Mouse (Mus musculus) layer of hippocampus, adult 8-10 months (tissue): ENCODE results near the gene Gm49337. TPM values are rescaled to one million over a fixed set of nuclear protein-coding genes. Genes with fewer than 3 reads are reported as not detected.
"Not testable (repeated sequence)": the region's sequence is repeated elsewhere in the genome, so short reads cannot be mapped to it uniquely, and the experiment has no call there.

Source experiments
- DNase-seq, 2 experiments: peaks; one replicate each; pipeline ENCODE4 v3.0.0; 2022; ENCODE audit warnings: low spot score in 2 of 2
- total RNA-seq, 4 experiments: library from RNA; stranded (reverse); gene quantifications; 2 replicates each; pipeline ENCODE4 v1.2.4; 2022

The Gm49337 gene
- total RNA-seq, 4 experiments from 2014 or later, result 0.96 to 4.1 TPM; not detected in 2

GRCm38 (mm10) chr4:116206531-116206930, 33.3 kb downstream of the Gm49337 start:
- DNase-seq, result no peak

- DNase-seq, result no peak
Measured at GRCm38 (mm10) chr4:116208891-116209290, 35.7 kb downstream of the Gm49337 start.

- no peak for DNase-seq
Measured at GRCm38 (mm10) chr4:116215895-116216605, 42.9 kb downstream of the Gm49337 start.

- peak in 1 of 2 experiments; percentile 34 for DNase-seq
Measured at GRCm38 (mm10) chr4:116217046-116217445, 43.9 kb downstream of the Gm49337 start.

- not testable (repeated sequence) for DNase-seq
Measured at GRCm38 (mm10) chr4:116217661-116218060, 44.5 kb downstream of the Gm49337 start.

GRCm38 (mm10) chr4:116219056-116219455, 45.9 kb downstream of the Gm49337 start:
- no peak for DNase-seq

- DNase-seq, result no peak
Measured at GRCm38 (mm10) chr4:116220071-116220650, 47.0 kb downstream of the Gm49337 start.

- no peak for DNase-seq
Measured at GRCm38 (mm10) chr4:116220780-116221139, 47.6 kb downstream of the Gm49337 start.

- DNase-seq, result peak; percentile 99
Measured at GRCm38 (mm10) chr4:116221140-116221851, 48.1 kb downstream of the Gm49337 start, which contains the start of gene Pik3r3. Gene Pik3r3 (plus strand): TSS chr4:116221618.

GRCm38 (mm10) chr4:116221996-116222842, 49.0 kb downstream of the Gm49337 start:
- peak in 1 of 2 experiments; percentile 20 for DNase-seq

- DNase-seq, result no peak
Measured at GRCm38 (mm10) chr4:116222843-116223119, 49.6 kb downstream of the Gm49337 start.

GRCm38 (mm10) chr4:116243377-116243776, 70.2 kb downstream of the Gm49337 start:
- no peak for DNase-seq

GRCm38 (mm10) chr4:116244240-116244639, 71.1 kb downstream of the Gm49337 start:
- no peak for DNase-seq

- DNase-seq, result not testable (repeated sequence)
Measured at GRCm38 (mm10) chr4:116245926-116246325, 72.7 kb downstream of the Gm49337 start.

GRCm38 (mm10) chr4:116249986-116250385, 76.8 kb downstream of the Gm49337 start:
- DNase-seq, result no peak

- DNase-seq, result no peak
Measured at GRCm38 (mm10) chr4:116268220-116268619, 95.0 kb downstream of the Gm49337 start.

GRCm38 (mm10) chr4:116282211-116282610, 109.0 kb downstream of the Gm49337 start:
- DNase-seq, result no peak

- peak; percentile 25 for DNase-seq
Measured at GRCm38 (mm10) chr4:116291561-116291960, 118.4 kb downstream of the Gm49337 start.

- DNase-seq, result no peak
Measured at GRCm38 (mm10) chr4:116293296-116293695, 120.1 kb downstream of the Gm49337 start.

GRCm38 (mm10) chr4:116300878-116301355, 127.7 kb downstream of the Gm49337 start:
- no peak for DNase-seq

GRCm38 (mm10) chr4:116304551-116304950, 131.4 kb downstream of the Gm49337 start:
- DNase-seq, result no peak
